Mouse (Mus musculus) C2C12 (cell line): ENCODE measurements around the gene Tinf2.

Source experiments
- CEBPB ChIP-seq: IDR thresholded peaks from one replicate; pipeline ENCODE4 v1.6.1; 2011; ENCODE audit warnings: low read depth, mild to moderate bottlenecking, control low read depth, moderate library complexity
- CTCF ChIP-seq: IDR thresholded peaks from one replicate; pipeline ENCODE4 v1.5.1; 2011; ENCODE audit not compliant: control insufficient read depth, insufficient read depth, insufficient read length
- MAX ChIP-seq: IDR thresholded peaks from one replicate; pipeline ENCODE4 v1.6.1; 2011; ENCODE audit warnings: mild to moderate bottlenecking, control low read depth
- MYOD1 ChIP-seq: IDR thresholded peaks from one replicate; pipeline ENCODE4 v1.6.1; 2011; ENCODE audit warnings: low read depth; ENCODE audit not compliant: control insufficient read depth, insufficient read length
- MYOG ChIP-seq: IDR thresholded peaks from one replicate; pipeline ENCODE4 v1.6.1; 2011; ENCODE audit not compliant: control insufficient read depth, insufficient read length; ENCODE audit errors: extremely low read depth
- USF1 ChIP-seq: IDR thresholded peaks from one replicate; pipeline ENCODE4 v1.6.1; 2011; ENCODE audit warnings: low read depth, mild to moderate bottlenecking, control low read depth, moderate library complexity

DNA sequence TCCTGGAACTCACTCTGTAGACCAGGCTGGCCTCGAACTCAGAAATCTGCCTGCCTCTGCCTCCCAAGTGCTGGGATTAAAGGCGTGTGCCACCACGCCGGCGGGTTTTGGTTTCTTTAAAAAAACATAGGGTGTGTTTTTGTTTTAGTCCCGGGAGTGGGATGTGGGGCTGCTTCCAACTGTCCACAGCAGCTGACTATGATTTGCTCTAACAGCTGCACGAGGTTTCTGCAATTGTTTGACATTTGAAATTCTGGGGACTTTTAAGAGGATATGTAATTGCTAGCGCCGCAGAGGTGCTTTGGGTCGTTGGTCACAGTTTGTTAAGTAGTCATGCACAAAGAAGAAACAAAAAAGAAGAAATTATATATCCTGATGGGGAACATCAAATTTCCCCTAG is 7.8 kb upstream of the Tinf2 start:
- no peak for TF ChIP-seq CTCF
- TF ChIP-seq USF1, result no peak
- peak; percentile 82 for TF ChIP-seq MYOD1
- TF ChIP-seq MAX, result no peak
- no peak for TF ChIP-seq CEBPB
- no peak for TF ChIP-seq MYOG
